Mouse (Mus musculus) C2C12 (cell line): ENCODE data around the gene Ric3.

ENCODE experiments used
- CTCF ChIP-seq: IDR thresholded peaks from one replicate; pipeline ENCODE4 v1.5.1; 2011; ENCODE audit not compliant: control insufficient read depth, insufficient read depth, insufficient read length
- MAX ChIP-seq: IDR thresholded peaks from one replicate; pipeline ENCODE4 v1.6.1; 2011; ENCODE audit warnings: mild to moderate bottlenecking, control low read depth
- USF1 ChIP-seq: IDR thresholded peaks from one replicate; pipeline ENCODE4 v1.6.1; 2011; ENCODE audit warnings: low read depth, mild to moderate bottlenecking, control low read depth, moderate library complexity

GRCm38 (mm10) chr7:109025743-109026142 lies 57.4 kb downstream of the Ric3 start:
- TF ChIP-seq CTCF: no peak
- no peak for TF ChIP-seq USF1
- TF ChIP-seq MAX: no peak
